Mouse (Mus musculus) kidney, embryonic 16.5 days (tissue): ENCODE data around the gene Ciapin1. TPM values are rescaled to one million over a fixed set of nuclear protein-coding genes. Genes with fewer than 3 reads are reported as not detected.

Experiments
- ATAC-seq: fragments of 200-750 bp; cut with Nextera tagmentation; 2 replicates; pipeline ENCODE4 v1.8.0; 2017; ENCODE audit warnings: moderate TSS enrichment; ENCODE audit not compliant: low FRiP score, low TSS enrichment
- H3K27ac ChIP-seq: fragments of 300-500 bp; sonication (generic); 2 replicates; pipeline ENCODE4 v1.5.1; 2014; ENCODE audit warnings: low read length
- H3K27me3 ChIP-seq: fragments of 300-500 bp; sonication (generic); 2 replicates; pipeline ENCODE4 v1.6.1; 2014; ENCODE audit warnings: low read length, control low read depth, mixed read lengths; ENCODE audit not compliant: insufficient read depth
- H3K36me3 ChIP-seq: fragments of 300-500 bp; sonication (generic); 2 replicates; pipeline ENCODE4 v1.6.1; 2014; ENCODE audit warnings: low read length, control low read depth, mixed read lengths; ENCODE audit not compliant: insufficient read depth
- H3K4me1 ChIP-seq: fragments of 300-500 bp; sonication (generic); 2 replicates; pipeline ENCODE4 v1.6.1; 2014; ENCODE audit warnings: low read length, control low read depth, mixed read lengths; ENCODE audit not compliant: insufficient read depth
- H3K4me2 ChIP-seq: fragments of 300-500 bp; sonication (generic); replicated peaks from 2 replicates; pipeline ENCODE4 v1.6.1; 2014; ENCODE audit warnings: low read depth, low read length
- H3K4me3 ChIP-seq: fragments of 300-500 bp; sonication (generic); 2 replicates; pipeline ENCODE4 v1.5.1; 2014; ENCODE audit warnings: mild to moderate bottlenecking, low read length
- H3K9ac ChIP-seq: fragments of 300-500 bp; sonication (generic); replicated peaks from 2 replicates; pipeline ENCODE4 v1.6.1; 2014; ENCODE audit warnings: low read length
- H3K9me3 ChIP-seq: fragments of 300-500 bp; sonication (generic); 2 replicates; pipeline ENCODE4 v1.6.1; 2016; ENCODE audit warnings: low read length, control low read depth
- WGBS: fragments of 180-500 bp; shearing (Covaris S2); extraction: QIAGEN DNeasy Blood & Tissue Kit; methylation state at CpG from one replicate; pipeline ENCODE4 v1.1.7; 2014; 5-methylcytosine and 5-hydroxymethylcytosine counted together
- polyA plus RNA-seq: library from polyadenylated mRNA; unstranded; fragments of >200 nt; fragmentation: Nextera tagmentation; extraction: Ambion mirVana; gene quantifications from 2 replicates; pipeline ENCODE4 v1.2.1, GENCODE M21; 2015

Gene Ciapin1
- polyA plus RNA-seq, 1 experiment from 2014 or later, result 125 TPM

GRCm38 (mm10) chr8:94774601-94775000, 63.6 kb downstream of the Ciapin1 start:
- 100% methylated on average over 1 of the region's 1 CpGs for WGBS
- H3K4me3 ChIP-seq, result no peak overlapping the region
- no peaks in the 10 kb centered on the region for H3K9me3 ChIP-seq
- no peak overlapping the region for H3K9ac ChIP-seq
- H3K27me3 ChIP-seq, result peaks cover 24% of the 10 kb centered on the region; the same call in 1 of the 2 replicates
- peaks cover 31% of the 10 kb centered on the region for H3K4me1 ChIP-seq
- no peak for ATAC-seq
- H3K27ac ChIP-seq, result no peak overlapping the region
- H3K4me2 ChIP-seq, result no peak overlapping the region
- no peaks in the 10 kb centered on the region for H3K36me3 ChIP-seq

DNA sequence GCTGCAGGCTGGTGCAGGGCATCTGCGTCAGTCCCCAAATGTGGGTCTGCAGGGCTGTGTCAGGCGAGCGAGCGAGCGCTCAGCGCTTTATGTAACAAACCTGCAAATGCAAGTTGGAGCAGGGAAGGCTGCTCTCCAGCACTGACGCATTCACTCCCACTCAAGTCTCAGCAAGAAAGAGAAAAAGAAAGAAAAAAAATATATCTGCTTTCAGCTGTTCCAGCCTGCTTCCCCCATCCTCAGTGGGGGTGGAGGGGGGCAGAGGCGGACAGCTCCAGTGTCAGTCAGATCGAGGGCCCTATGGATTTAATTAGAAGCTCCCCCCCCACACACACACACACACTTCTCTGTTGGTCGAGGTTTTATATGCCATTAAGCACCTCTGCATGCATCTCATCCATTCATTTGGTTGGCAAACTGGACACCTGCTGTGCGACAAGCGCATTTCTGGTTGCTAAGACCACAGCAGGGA, 64.4 kb downstream of the Ciapin1 start:
- H3K4me2 ChIP-seq, result 0 out of 2 replicates have a peak overlapping the region, but pooled peaks have one; percentile 90
- no peak for ATAC-seq

GRCm38 (mm10) chr8:94773048-94773447, 65.1 kb downstream of the Ciapin1 start:
- peak overlapping the region; percentile 90 for H3K4me2 ChIP-seq
- H3K9ac ChIP-seq, result no peak overlapping the region
- H3K4me3 ChIP-seq, result peak overlapping the region; percentile 58
- H3K4me1 ChIP-seq, result peaks cover 18% of the 10 kb centered on the region
- peaks cover 29% of the 10 kb centered on the region; the same call in 1 of the 2 replicates for H3K27me3 ChIP-seq
- H3K27ac ChIP-seq, result no peak overlapping the region
- H3K36me3 ChIP-seq, result no peaks in the 10 kb centered on the region
- 54% methylated on average over 6 of the region's 6 CpGs for whole genome bisulfite sequencing
- no peaks in the 10 kb centered on the region for H3K9me3 ChIP-seq
- no peak for ATAC-seq

More for the DNA sequence above, 64.4 kb downstream of the Ciapin1 start:
- WGBS, result 34% methylated on average over 12 of the region's 12 CpGs
- Histone ChIP-seq H3K4me1 (peaks cover 25% of the 10 kb centered on the region), H3K36me3 (no peaks in the 10 kb centered on the region), H3K9ac (no peak overlapping the region), H3K27ac (no peak overlapping the region), H3K27me3 (peaks cover 26% of the 10 kb centered on the region; the same call in 1 of the 2 replicates), H3K9me3 (no peaks in the 10 kb centered on the region), H3K4me3 (no peak overlapping the region)

GRCm38 (mm10) chr8:94771941-94772670, 66.1 kb downstream of the Ciapin1 start, which contains the start of gene Cx3cl1:
TSS of gene Cx3cl1 (plus strand) at chr8:94772009.
- no peaks in the 10 kb centered on the region for H3K9me3 ChIP-seq
- H3K27me3 ChIP-seq, result peaks cover 29% of the 10 kb centered on the region; the same call in 1 of the 2 replicates
- peak; percentile 90 for ATAC-seq
- WGBS, result 0% methylated on average over 38 of the region's 38 CpGs
- peak within 1 kb of the TSS; percentile 90 for H3K4me2 ChIP-seq
- peak within 1 kb of the TSS; percentile 5; the same call in 1 of the 2 replicates for H3K27ac ChIP-seq
- H3K4me1 ChIP-seq, result peaks cover 14% of the 10 kb centered on the region; the same call in 1 of the 2 replicates
- H3K4me3 ChIP-seq, result peak within 1 kb of the TSS; percentile 58
- H3K9ac ChIP-seq, result peak within 1 kb of the TSS; percentile 74
- H3K36me3 ChIP-seq, result no peaks in the 10 kb centered on the region

GRCm38 (mm10) chr8:94770945-94771344, 67.2 kb downstream of the Ciapin1 start:
- peaks cover 17% of the 10 kb centered on the region; the same call in 1 of the 2 replicates for H3K4me1 ChIP-seq
- 46% methylated on average over 6 of the region's 6 CpGs for WGBS
- no peak overlapping the region for H3K4me2 ChIP-seq
- peak overlapping the region; percentile 5; the same call in 1 of the 2 replicates for H3K27ac ChIP-seq
- no peak overlapping the region for H3K9ac ChIP-seq
- no peak overlapping the region for H3K4me3 ChIP-seq
- peaks cover 29% of the 10 kb centered on the region; the same call in 1 of the 2 replicates for H3K27me3 ChIP-seq
- no peaks in the 10 kb centered on the region for H3K9me3 ChIP-seq
- no peaks in the 10 kb centered on the region for H3K36me3 ChIP-seq
- ATAC-seq, result peak; percentile 19; the same call in 1 of the 2 replicates

Other genes starting within 250 kb of the Ciapin1 start
- gene Rspry1, start 236.4 kb downstream of the Ciapin1 start, polyA plus RNA-seq, result 39.1 and 41.4 TPM in 2 replicates
- 63.2 and 69.2 TPM in 2 replicates for gene Fam192a, start 236.4 kb downstream of the Ciapin1 start, polyA plus RNA-seq
- 133 and 135 TPM in 2 replicates for gene Arl2bp, start 171.8 kb downstream of the Ciapin1 start, polyA plus RNA-seq
- gene Pllp, start 142.1 kb downstream of the Ciapin1 start, polyA plus RNA-seq, result 19.6 and 20.8 TPM in 2 replicates
- gene Ccl22, start 92.8 kb downstream of the Ciapin1 start, polyA plus RNA-seq, result not detected in 2 replicates
- gene Cx3cl1, start 66.3 kb downstream of the Ciapin1 start, polyA plus RNA-seq, result 12.8 and 14.0 TPM in 2 replicates
- gene Ccl17, start 27.9 kb downstream of the Ciapin1 start, polyA plus RNA-seq, result 0.57 TPM in 1 of 2 replicates, not detected in the other
- 100 and 110 TPM in 2 replicates for gene Coq9, start within 50 bp of the Ciapin1 start, polyA plus RNA-seq
- 157 and 179 TPM in 2 replicates for gene Polr2c, start 19.1 kb upstream of the Ciapin1 start, polyA plus RNA-seq
- 34.8 and 39.3 TPM in 2 replicates for gene Dok4, start 38.0 kb upstream of the Ciapin1 start, polyA plus RNA-seq
- gene Ccdc102a, start 79.7 kb upstream of the Ciapin1 start, polyA plus RNA-seq, result 20.1 and 21.0 TPM in 2 replicates
- 0.05 and 0.08 TPM in 2 replicates for gene Adgrg5, start 85.3 kb upstream of the Ciapin1 start, polyA plus RNA-seq
- 66.2 and 67.8 TPM in 2 replicates for gene Adgrg1, start 136.4 kb upstream of the Ciapin1 start, polyA plus RNA-seq
- 5.0 and 5.1 TPM in 2 replicates for gene Adgrg3, start 179.3 kb upstream of the Ciapin1 start, polyA plus RNA-seq
- 0.05 TPM in 1 of 2 replicates, not detected in the other for gene Drc7, start 216.7 kb upstream of the Ciapin1 start, polyA plus RNA-seq
- gene Katnb1, start 242.8 kb upstream of the Ciapin1 start, polyA plus RNA-seq, result 29.5 and 33.2 TPM in 2 replicates